Mouse (Mus musculus): Measurements from ENCODE around the gene Hnrnph2. TPM values are rescaled to one million over a fixed set of nuclear protein-coding genes. Genes with fewer than 3 reads are reported as not detected.

Gene Hnrnph2
- polyA plus RNA-seq, 1 experiment from 2014 or later: 143 TPM

Other genes starting within 250 kb of the Hnrnph2 start
- 22.4 and 24.1 TPM in 2 replicates for gene Drp2, start 196.6 kb upstream of the Hnrnph2 start, polyA plus RNA-seq (2015; fragmentation: Nextera tagmentation; extraction: Ambion mirVana)
- gene Taf7l, start 124.7 kb upstream of the Hnrnph2 start, polyA plus RNA-seq (2015; fragmentation: Nextera tagmentation; extraction: Ambion mirVana): 0.57 TPM in 1 of 2 replicates, not detected in the other
- 40.7 and 40.8 TPM in 2 replicates for gene Timm8a1, start 59.3 kb upstream of the Hnrnph2 start, polyA plus RNA-seq (2015; fragmentation: Nextera tagmentation; extraction: Ambion mirVana)
- 0.26 and 0.36 TPM in 2 replicates for gene Btk, start 17.6 kb upstream of the Hnrnph2 start, polyA plus RNA-seq (2015; fragmentation: Nextera tagmentation; extraction: Ambion mirVana)
- gene Rpl36a, start 15.5 kb upstream of the Hnrnph2 start, polyA plus RNA-seq (2015; fragmentation: Nextera tagmentation; extraction: Ambion mirVana): 144 and 152 TPM in 2 replicates
- 3.2 and 3.8 TPM in 2 replicates for gene Gla, start 54 bp upstream of the Hnrnph2 start, polyA plus RNA-seq (2015; fragmentation: Nextera tagmentation; extraction: Ambion mirVana)
- 5.9 and 7.2 TPM in 2 replicates for gene Armcx4, start 85.3 kb downstream of the Hnrnph2 start, polyA plus RNA-seq (2015; fragmentation: Nextera tagmentation; extraction: Ambion mirVana)
- gene Armcx1, start 116.8 kb downstream of the Hnrnph2 start, polyA plus RNA-seq (2015; fragmentation: Nextera tagmentation; extraction: Ambion mirVana): 95.8 and 97.5 TPM in 2 replicates
- gene Armcx6, start 150.2 kb downstream of the Hnrnph2 start, polyA plus RNA-seq (2015; fragmentation: Nextera tagmentation; extraction: Ambion mirVana): 52.7 and 53.0 TPM in 2 replicates
- 86.7 and 87.7 TPM in 2 replicates for gene Armcx3, start 155.4 kb downstream of the Hnrnph2 start, polyA plus RNA-seq (2015; fragmentation: Nextera tagmentation; extraction: Ambion mirVana)
- 95.6 and 104 TPM in 2 replicates for gene Armcx2, start 208.0 kb downstream of the Hnrnph2 start, polyA plus RNA-seq (2015; fragmentation: Nextera tagmentation; extraction: Ambion mirVana)

Data from midbrain, embryonic 16.5 days (tissue).